Mouse (Mus musculus) T-helper 2 cell (primary cell): ENCODE data around the gene Ctnna3.

Experiments used
- in situ Hi-C: fragments of 300-600 bp; cut with MboI, MseI; formaldehyde crosslinking; loops from one replicate; pipeline ENCODE4 v1.15.1; 2025; ENCODE audit warnings: high pct_unique_total_duplicates

The Ctnna3 gene

DNA sequence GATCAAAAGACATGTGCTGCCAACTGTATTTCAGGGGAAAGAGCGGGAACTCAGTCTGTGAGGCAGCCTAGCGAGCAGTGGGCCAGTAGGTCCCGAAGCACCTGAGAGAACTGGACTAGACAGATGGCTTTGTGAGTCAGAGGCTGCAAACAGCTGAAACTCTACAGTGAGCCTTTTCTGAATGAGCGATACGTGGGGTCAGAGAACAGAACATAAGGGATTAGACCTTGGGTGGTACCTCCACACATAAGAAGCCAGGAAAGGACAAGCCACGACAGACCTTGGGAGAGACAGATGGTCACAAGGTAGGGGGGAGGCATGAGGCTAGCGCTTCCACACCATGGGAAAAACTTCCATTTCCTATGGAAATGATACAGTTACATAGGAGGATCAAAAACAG, 58.4 kb downstream of the Ctnna3 start:
- in situ Hi-C loops, result no loop called here

- in situ Hi-C loops, result no loop called here
These were observed 94.1 kb downstream of the Ctnna3 start for GRCm38 (mm10) chr10:63523956-63524355.

GRCm38 (mm10) chr10:63526027-63526426, 96.1 kb downstream of the Ctnna3 start:
- in situ Hi-C loops, result no loop called here

DNA sequence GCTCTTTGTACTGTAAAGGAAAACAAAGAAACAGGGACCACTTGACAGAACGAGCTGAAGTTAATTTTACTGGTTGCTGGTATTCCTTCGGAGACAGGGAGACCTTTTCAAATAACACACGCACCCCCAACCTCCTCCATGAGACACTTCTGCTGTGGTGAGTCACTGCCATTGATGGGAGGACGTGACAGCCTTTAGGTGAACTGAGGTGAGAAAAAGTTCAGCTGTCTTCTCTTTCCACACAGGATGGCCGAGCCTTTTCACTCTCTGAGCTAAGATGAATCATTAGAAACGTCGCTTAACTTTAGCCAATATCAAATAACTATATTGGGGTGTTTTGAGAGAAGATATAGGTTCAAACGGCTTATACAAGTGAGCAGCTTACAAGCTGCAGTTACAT, 102.5 kb downstream of the Ctnna3 start:
- in situ Hi-C loops, result no loop called here

- in situ Hi-C loops, result no loop called here
These were observed 111.9 kb downstream of the Ctnna3 start for GRCm38 (mm10) chr10:63541754-63542153.

DNA sequence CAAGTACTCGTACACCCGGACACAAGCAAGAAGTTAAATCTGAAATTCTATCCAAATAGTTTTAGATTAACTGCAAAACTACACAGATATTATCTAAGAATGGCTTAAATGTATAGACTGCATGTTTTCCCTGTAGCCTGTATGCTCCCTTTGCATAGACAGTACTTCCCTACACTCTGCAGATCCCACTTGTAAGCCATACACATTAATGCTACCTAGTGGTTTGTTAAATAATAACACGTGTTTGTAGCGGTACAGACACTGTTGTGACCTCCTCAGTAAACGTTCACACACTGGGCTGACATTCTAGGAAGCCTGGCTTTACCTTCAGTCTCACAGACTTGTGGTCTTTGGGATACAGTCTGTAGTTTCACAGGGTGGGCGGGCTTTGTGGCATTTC, 112.6 kb downstream of the Ctnna3 start:
- in situ Hi-C loops, result no loop called here

DNA sequence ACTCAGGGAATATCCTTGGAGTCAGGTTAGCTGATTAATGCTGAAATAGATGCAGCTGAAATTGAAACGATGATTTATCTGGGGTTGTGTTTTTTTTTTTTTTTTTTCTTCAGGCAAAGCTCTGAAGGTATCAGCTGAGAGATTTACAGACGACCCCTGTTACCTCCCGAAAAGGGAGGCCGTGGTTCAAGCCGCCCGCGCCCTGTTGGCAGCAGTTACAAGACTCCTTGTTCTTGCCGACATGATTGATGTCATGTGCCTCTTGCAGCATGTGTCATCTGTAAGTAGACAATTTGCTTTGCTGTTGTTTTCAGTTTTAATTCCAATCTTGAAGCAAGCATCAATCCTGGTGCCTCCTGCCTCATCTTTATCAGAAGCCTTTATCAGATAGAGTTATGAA, 136.8 kb downstream of the Ctnna3 start:
- in situ Hi-C loops, result no loop called here

DNA sequence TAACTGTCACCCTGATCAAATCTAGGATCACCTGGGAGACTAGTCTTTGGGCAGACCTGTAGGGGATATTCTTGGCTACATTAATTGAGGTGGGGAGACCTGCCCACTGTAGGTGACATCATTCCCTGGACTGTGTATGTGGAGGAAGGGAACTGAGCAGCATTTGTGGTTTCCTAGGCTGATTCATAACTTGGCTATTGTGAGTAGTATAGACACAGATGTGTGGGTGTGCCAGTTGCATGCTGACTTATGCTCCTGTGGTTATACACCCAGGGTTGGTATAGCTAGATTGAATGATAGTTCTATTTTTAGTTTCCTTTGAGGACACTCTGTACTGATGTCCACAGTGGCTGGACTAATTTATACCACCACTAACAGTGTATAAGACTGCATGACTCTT, 141.7 kb downstream of the Ctnna3 start:
- in situ Hi-C loops, result no loop called here

DNA sequence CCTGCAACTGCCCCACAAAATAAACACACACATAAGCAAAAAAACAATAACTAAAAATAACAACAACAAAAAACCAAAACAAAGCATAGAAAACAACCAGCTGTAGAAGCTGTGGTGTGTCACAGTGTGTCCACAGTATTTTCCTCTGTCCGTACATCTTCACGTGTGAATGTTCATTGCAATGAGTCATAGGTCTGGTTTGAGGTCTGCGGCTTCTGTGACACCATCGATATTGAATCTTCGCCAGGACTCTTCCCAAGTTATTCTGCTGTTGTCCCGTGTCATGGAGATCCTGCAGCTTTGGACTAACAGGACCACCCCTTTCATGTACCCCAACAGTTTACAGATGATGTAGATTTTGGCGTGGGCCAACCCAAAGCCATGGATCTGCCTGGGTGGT, 143.0 kb downstream of the Ctnna3 start:
- in situ Hi-C loops, result no loop called here

DNA sequence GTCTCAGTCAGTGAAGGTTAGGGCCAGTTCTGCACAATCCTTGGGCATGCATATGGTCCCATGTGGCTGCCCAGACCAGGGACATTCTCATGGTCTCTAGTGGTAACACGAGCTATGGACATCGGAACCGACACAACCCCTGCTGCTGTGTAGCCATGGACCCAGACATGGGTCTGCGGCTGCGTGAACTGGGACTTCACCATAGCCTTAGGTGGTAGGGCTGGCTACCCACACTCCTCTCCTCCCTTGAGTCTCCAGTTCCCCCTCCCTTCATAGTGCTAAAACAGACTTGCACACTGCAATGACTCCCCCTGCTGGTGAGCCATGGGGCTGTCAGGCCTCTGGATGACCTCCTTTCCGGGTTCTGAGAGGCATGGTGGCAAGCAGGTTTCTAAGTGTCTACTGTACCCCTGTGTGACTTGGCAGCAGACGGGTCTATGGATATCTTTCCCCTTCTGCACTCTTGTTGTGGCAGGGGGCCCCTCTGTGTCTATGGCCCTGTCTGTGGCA, 144.3 kb downstream of the Ctnna3 start:
- in situ Hi-C loops, result no loop called here

GRCm38 (mm10) chr10:63582608-63583007, 152.7 kb downstream of the Ctnna3 start:
- in situ Hi-C loops, result loop anchor here (5.0 kb wide), 1 partner anchor 115 kb away; no protein-coding TSS in a partner anchor

- in situ Hi-C loops, result loop anchor here (5.0 kb wide), 1 partner anchor 113 kb away; no protein-coding TSS in a partner anchor
These were observed 154.0 kb downstream of the Ctnna3 start for GRCm38 (mm10) chr10:63583798-63584374.

DNA sequence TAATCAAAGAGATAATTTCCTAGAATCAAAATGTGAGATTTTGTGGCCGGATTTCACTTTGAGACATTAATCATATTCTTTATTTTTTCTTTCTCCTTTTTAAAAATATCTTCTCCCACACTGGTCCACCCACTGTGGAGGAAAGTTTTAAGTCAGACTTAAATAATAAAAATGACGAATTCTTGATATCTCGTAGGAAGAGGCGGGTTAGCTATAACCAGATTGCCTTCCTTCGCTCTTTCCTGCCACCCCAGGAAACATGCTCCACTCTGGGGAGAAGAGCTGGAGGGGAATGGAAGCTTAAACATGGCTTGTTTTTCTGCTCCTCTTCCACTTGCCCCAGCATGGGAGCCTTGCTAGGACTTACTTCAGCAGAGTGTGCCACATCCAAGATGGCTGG, 169.5 kb downstream of the Ctnna3 start:
- in situ Hi-C loops, result no loop called here

- in situ Hi-C loops, result no loop called here
These were observed 171.3 kb downstream of the Ctnna3 start for GRCm38 (mm10) chr10:63601206-63601605.

- in situ Hi-C loops, result no loop called here
These were observed 198.6 kb downstream of the Ctnna3 start for GRCm38 (mm10) chr10:63628546-63628945.

DNA sequence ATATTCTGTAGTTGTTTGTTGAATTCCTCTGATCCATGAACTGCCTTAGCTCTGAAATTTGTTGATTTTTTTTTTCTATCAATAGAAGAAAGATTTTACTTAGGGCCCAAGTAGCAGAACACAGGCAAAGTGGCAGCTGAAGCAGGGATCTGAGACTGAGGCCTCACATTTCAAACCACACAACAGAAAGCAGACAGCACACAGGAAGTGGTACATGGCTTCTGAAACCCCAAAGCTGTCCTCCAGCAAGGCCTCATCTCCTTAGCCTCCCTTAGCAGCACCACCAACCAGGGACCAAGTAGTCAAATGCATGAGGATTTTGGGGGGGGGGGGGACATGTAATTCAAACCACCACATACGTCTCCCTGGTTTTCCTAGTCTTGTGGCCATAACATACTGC, 204.0 kb downstream of the Ctnna3 start:
- in situ Hi-C loops, result no loop called here

- in situ Hi-C loops, result no loop called here
These were observed 208.1 kb downstream of the Ctnna3 start for GRCm38 (mm10) chr10:63637987-63638386.

GRCm38 (mm10) chr10:63647300-63647699, 217.4 kb downstream of the Ctnna3 start:
- in situ Hi-C loops, result no loop called here

DNA sequence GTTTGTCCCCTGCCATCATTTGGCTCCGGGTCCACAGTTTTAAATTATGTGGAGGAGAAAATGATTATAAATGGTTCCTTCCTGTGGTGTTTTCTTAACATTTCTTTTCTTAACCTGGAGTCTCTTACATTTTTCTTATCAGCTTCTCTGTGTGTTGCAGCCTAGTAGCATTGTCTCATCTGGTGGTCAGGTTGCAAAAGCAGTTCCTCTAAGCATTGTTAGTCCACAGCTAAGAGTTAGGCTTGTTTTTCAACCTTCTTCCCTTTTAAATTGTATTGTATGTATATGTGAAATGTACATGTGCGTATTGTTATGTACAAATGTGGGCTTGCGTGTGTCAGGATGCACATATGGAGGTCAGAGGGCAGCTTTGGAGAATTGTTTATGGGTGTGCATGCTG, 220.4 kb downstream of the Ctnna3 start:
- in situ Hi-C loops, result no loop called here

DNA sequence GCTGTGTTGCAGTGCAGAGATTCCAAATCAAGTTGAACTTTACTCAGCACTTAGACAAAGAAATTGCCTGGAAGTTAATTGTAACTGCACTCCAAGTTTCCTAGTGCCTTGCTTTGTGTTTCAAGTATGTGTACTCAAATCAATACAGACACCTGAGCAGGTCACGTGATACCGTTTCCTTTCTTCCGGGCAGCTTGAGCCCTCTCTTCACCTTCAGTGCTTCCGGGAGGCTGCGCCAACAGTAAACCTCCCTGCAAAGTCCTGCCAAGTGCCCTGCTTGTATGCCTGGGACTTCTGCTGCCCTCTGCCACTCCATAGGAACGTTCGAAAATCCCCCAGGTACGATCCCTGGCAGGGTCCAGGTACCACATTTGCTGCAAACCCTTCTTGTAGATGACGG, 223.0 kb downstream of the Ctnna3 start:
- in situ Hi-C loops, result no loop called here

DNA sequence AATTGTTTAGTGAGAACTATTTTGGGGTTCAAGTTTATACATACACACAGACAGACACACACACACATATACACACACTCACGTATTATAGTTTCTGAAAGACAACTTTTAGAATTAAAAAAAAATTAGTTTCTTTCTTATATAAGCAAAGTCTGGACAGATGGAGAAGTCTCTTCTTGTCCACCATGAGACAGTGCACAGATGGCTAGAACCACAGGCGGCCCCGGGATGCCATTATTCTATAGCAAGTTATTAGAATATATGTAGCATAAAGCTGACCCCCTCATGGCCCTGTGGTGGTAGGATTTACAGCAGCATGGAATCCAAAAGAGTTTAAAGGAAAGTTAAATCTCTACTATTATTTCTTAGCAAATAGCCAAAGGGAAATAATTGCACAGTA, 223.7 kb downstream of the Ctnna3 start:
- in situ Hi-C loops, result no loop called here

DNA sequence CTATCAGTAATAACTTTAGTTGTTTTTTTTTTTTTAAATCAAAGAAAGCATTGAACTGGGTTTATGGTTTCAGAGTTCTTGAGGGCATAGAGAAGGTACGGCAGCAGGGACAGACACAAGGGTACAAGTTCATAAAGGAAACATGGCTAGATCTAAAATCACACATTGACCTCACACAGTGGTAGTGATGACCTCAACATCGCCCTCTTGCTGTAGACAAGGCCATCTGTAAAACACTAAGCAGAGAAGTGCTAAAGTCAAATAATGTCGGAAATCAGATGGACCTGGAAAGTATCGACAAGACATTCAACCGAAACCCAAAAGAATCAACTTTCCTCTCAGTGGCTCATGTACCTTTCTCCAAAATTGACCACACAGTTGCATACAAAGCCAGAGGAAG, 224.7 kb downstream of the Ctnna3 start:
- in situ Hi-C loops, result no loop called here

GRCm38 (mm10) chr10:63676343-63676742, 246.4 kb downstream of the Ctnna3 start:
- in situ Hi-C loops, result no loop called here

GRCm38 (mm10) chr10:63689233-63689632, 259.3 kb downstream of the Ctnna3 start:
- in situ Hi-C loops, result no loop called here
